Mouse (Mus musculus) lung, adult 2 months (tissue): ENCODE measurements around the gene Tsen15.

Experiments used
- CTCF ChIP-seq: fragments of 200-500 bp; IDR thresholded peaks from 2 replicates; pipeline ENCODE4 v1.5.1; 2011; ENCODE audit warnings: mild to moderate bottlenecking, low read length, control low read depth; ENCODE audit not compliant: insufficient read depth
- POLR2A ChIP-seq: fragments of 200-500 bp; IDR thresholded peaks from 2 replicates; pipeline ENCODE4 v1.6.1; 2011; ENCODE audit warnings: low read depth, mild to moderate bottlenecking, control low read depth, low read length, borderline replicate concordance; ENCODE audit errors: extremely low read depth

DNA sequence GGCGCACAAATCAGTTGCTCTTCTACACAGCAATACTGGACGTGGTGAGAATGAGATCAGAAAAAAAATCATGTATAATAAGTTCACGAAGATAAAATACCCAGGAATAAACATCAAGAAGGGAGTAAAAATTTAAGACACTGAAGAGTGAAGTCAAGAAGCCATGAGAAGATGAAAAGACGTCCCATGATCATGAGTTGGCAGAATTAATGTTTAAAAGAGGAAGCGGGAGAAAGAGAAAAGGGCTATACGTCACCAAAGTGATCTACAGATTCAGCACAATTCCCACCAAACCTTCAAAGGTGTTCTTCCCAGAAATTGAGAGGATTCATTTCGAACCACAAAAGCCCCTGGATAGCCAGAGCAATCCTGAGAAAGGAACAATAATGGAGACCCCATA lies 43.3 kb upstream of the Tsen15 start:
- TF ChIP-seq POLR2A (no peak), CTCF (no peak)
